Mouse (Mus musculus) G1E (cell line): ENCODE measurements around the gene Kank2.

Experiments used
- CTCF ChIP-seq: IDR thresholded peaks from 2 replicates; pipeline ENCODE4 v1.5.1; 2012; ENCODE audit warnings: low read depth, low read length, inconsistent platforms, mixed read lengths
- GATA1 ChIP-seq: IDR thresholded peaks from 2 replicates; pipeline ENCODE4 v1.6.1; 2012; ENCODE audit warnings: borderline replicate concordance, low read length, inconsistent platforms, mixed read lengths
- GATA2 ChIP-seq: IDR thresholded peaks from 2 replicates; pipeline ENCODE4 v1.6.1; 2012; ENCODE audit warnings: low read depth, low read length, inconsistent platforms, borderline replicate concordance
- POLR2AphosphoS5 ChIP-seq: IDR thresholded peaks from 2 replicates; pipeline ENCODE4 v1.6.1; 2012; ENCODE audit warnings: low read depth, low read length, inconsistent platforms; ENCODE audit not compliant: insufficient replicate concordance

GRCm38 (mm10) chr9:21799010-21799350 is 436 bp upstream of the Kank2 start:
- TF ChIP-seq CTCF: no peak
- no peak for TF ChIP-seq GATA2
- TF ChIP-seq GATA1: no peak
- no peak for TF ChIP-seq POLR2AphosphoS5
